In genomic region chr1:136608339-136609261, GRCm38 (mm10) we compare ENCODE assay signal across 26 mouse cellular contexts. TPM values are rescaled to one million over a fixed set of nuclear protein-coding genes. Genes with fewer than 3 reads are reported as not detected.
DNase-seq lines count a peak whose midpoint lies in the region; ATAC-seq and TF ChIP-seq lines count a peak whose summit lies in the region.
"Had no signal": no experiment of that assay in that cellular context is flagged by ENCODE, and none has a peak within 500 bp of the region (broad histone marks: within the 10 kb centered on the region; RNA-seq: fewer than 3 reads in every experiment).

No protein-coding gene starts in this region.

- no peaks in the 10 kb centered on the region for H3K27me3 ChIP-seq in liver, adult 2 months (ENCODE audit: control insufficient read depth, insufficient read depth, low read length)
- no peaks in the 10 kb centered on the region for H3K27me3 ChIP-seq in liver, postnatal 0 days (ENCODE audit: insufficient read depth, low read length)
- H3K27me3 ChIP-seq in hindbrain, embryonic 16.5 days (replicated peaks; ENCODE audit: control insufficient read depth, insufficient read depth, low read length): no peaks in the 10 kb centered on the region
- H3K27me3 ChIP-seq: embryonic facial prominence, embryonic 15.5 days; heart, embryonic 12.5 days; hindbrain, embryonic 13.5 days; intestine, embryonic 15.5 days; limb, embryonic 12.5 days; liver, embryonic 12.5 days; midbrain, embryonic 12.5 days had no signal

- no peak overlapping the region for H3K4me2 ChIP-seq in liver, postnatal 0 days (ENCODE audit: low read depth, low read length)
- no peak overlapping the region for H3K4me2 ChIP-seq in hindbrain, embryonic 16.5 days (ENCODE audit: low read length)
- H3K4me2 ChIP-seq: embryonic facial prominence, embryonic 15.5 days; heart, embryonic 12.5 days; hindbrain, embryonic 13.5 days; intestine, embryonic 15.5 days; limb, embryonic 12.5 days; liver, embryonic 12.5 days; midbrain, embryonic 12.5 days had no signal

- H3K4me1 ChIP-seq in liver, adult 2 months (ENCODE audit: control insufficient read depth, insufficient read depth, low read length): no peaks in the 10 kb centered on the region
- 0 out of 2 replicates have a peak, but pooled peaks cover 7% of the 10 kb centered on the region for H3K4me1 ChIP-seq in liver, postnatal 0 days (ENCODE audit: insufficient read depth)
- H3K4me1 ChIP-seq in hindbrain, embryonic 16.5 days (ENCODE audit: control insufficient read depth, insufficient read depth, low read depth, low read length): no peaks in the 10 kb centered on the region
- H3K4me1 ChIP-seq: embryonic facial prominence, embryonic 15.5 days; hindbrain, embryonic 13.5 days; intestine, embryonic 15.5 days; limb, embryonic 12.5 days; midbrain, embryonic 12.5 days had no signal

- no peak overlapping the region for H3K4me3 ChIP-seq in liver, adult 2 months (ENCODE audit: insufficient read depth, low read depth, low read length)
- no peak overlapping the region for H3K4me3 ChIP-seq in liver, postnatal 0 days (ENCODE audit: low read depth, low read length)
- no peak overlapping the region for H3K4me3 ChIP-seq in left cerebral cortex, adult 2 months
- no peak overlapping the region for H3K4me3 ChIP-seq in hindbrain, embryonic 16.5 days (ENCODE audit: low read length)
- H3K4me3 ChIP-seq: embryonic facial prominence, embryonic 15.5 days; gastrocnemius, adult 2 months; heart, embryonic 12.5 days; hindbrain, embryonic 13.5 days; intestine, embryonic 15.5 days; limb, embryonic 12.5 days; liver, embryonic 12.5 days; midbrain, embryonic 12.5 days had no signal

- no peaks in the 10 kb centered on the region for H3K79me2 ChIP-seq in liver, adult 2 months (ENCODE audit: control insufficient read depth, insufficient read depth, low read length)

- no peak overlapping the region for H3K9ac ChIP-seq in liver, adult 2 months (ENCODE audit: low read depth, low read length)
- no peak overlapping the region for H3K9ac ChIP-seq in liver, postnatal 0 days (replicated peaks)
- no peak overlapping the region for H3K9ac ChIP-seq in hindbrain, embryonic 16.5 days (ENCODE audit: low read depth, low read length)
- H3K9ac ChIP-seq: embryonic facial prominence, embryonic 15.5 days; heart, embryonic 12.5 days; hindbrain, embryonic 13.5 days; intestine, embryonic 15.5 days; limb, embryonic 12.5 days; liver, embryonic 12.5 days; midbrain, embryonic 12.5 days had no signal

- peak; percentile 22 for DNase-seq in liver, adult 2 months (ENCODE audit: extremely low read depth, low read depth, low spot score)
- DNase-seq in liver, postnatal 0 days: no peak
- peak; percentile 75 for DNase-seq in CD4-positive helper T cell, adult 2 months (ENCODE audit: low read depth, low spot score)
- peak; percentile 73 for DNase-seq in T-cell, adult 2 months (ENCODE audit: low spot score)
- no peak for DNase-seq in left cerebral cortex, adult 2 months (ENCODE audit: extremely low spot score in 1 of 2, low spot score in 2 of 2)
- no peak for DNase-seq in cerebellum, postnatal 14 days
- DNase-seq: cerebellum, adult 2 months; cerebellum, postnatal 36 days; gastrocnemius, adult 2 months; heart, postnatal 10 days; kidney, postnatal 25 days; layer of hippocampus, postnatal 36 days; retina, postnatal 1 day; right cerebral cortex, postnatal 25 days; spleen, adult 18-20 months; thymus, postnatal 36 days had no signal

- no peak for TF ChIP-seq EP300 in liver, postnatal 0 days (IDR thresholded peaks at IDR 0.05; ENCODE audit: low read depth)

- H3K9me3 ChIP-seq in liver, postnatal 0 days (ENCODE audit: low read length): no peaks in the 10 kb centered on the region
- H3K9me3 ChIP-seq in hindbrain, embryonic 16.5 days (ENCODE audit: control insufficient read depth, low read length): no peaks in the 10 kb centered on the region
- H3K9me3 ChIP-seq: embryonic facial prominence, embryonic 15.5 days; heart, embryonic 12.5 days; hindbrain, embryonic 13.5 days; intestine, embryonic 15.5 days; limb, embryonic 12.5 days; liver, embryonic 12.5 days; midbrain, embryonic 12.5 days had no signal

- no peak for TF ChIP-seq POLR2A in liver, adult 2 months (IDR thresholded peaks at IDR 0.05; ENCODE audit: extremely low read depth, insufficient read depth, low read length)

- ATAC-seq in liver, postnatal 0 days: no peak
- peak; percentile 93 for ATAC-seq in inflammation-experienced regulatory T-cells, adult 6 months
- ATAC-seq in hindbrain, embryonic 16.5 days: no peak
- ATAC-seq: forebrain, embryonic 14.5 days; intestine, embryonic 15.5 days; liver, embryonic 12.5 days had no signal

- no peak for TF ChIP-seq CTCF in liver, adult 2 months (IDR thresholded peaks at IDR 0.05; ENCODE audit: low read depth, low read length)
- no peak for TF ChIP-seq CTCF in liver, postnatal 0 days (IDR thresholded peaks at IDR 0.05; ENCODE audit: low read depth)
- TF ChIP-seq CTCF in left cerebral cortex, adult 2 months (IDR thresholded peaks at IDR 0.05): no peak

- intact Hi-C loops in left cerebral cortex, adult 2 months (cut with DNase I): no loop called here

- no peak overlapping the region for H3K27ac ChIP-seq in liver, adult 2 months (replicated peaks; ENCODE audit: insufficient read depth, low read depth, low read length)
- H3K27ac ChIP-seq in liver, postnatal 0 days (ENCODE audit: low read depth): no peak overlapping the region
- no peak overlapping the region for H3K27ac ChIP-seq in left cerebral cortex, adult 2 months
- H3K27ac ChIP-seq in hindbrain, embryonic 16.5 days (ENCODE audit: low read depth, low read length): no peak overlapping the region
- H3K27ac ChIP-seq: embryonic facial prominence, embryonic 15.5 days; gastrocnemius, adult 2 months; hindbrain, embryonic 13.5 days; intestine, embryonic 15.5 days; limb, embryonic 12.5 days; liver, embryonic 12.5 days; midbrain, embryonic 12.5 days had no signal

- no peaks in the 10 kb centered on the region for H3K36me3 ChIP-seq in liver, adult 2 months (ENCODE audit: control insufficient read depth, insufficient read depth, low read length)
- H3K36me3 ChIP-seq in liver, postnatal 0 days (replicated peaks; ENCODE audit: insufficient read depth, low read length): no peaks in the 10 kb centered on the region
- H3K36me3 ChIP-seq in hindbrain, embryonic 16.5 days (ENCODE audit: control insufficient read depth, insufficient read depth, low read length): no peaks in the 10 kb centered on the region
- H3K36me3 ChIP-seq: embryonic facial prominence, embryonic 15.5 days; heart, embryonic 12.5 days; hindbrain, embryonic 13.5 days; intestine, embryonic 15.5 days; limb, embryonic 12.5 days; liver, embryonic 12.5 days; midbrain, embryonic 12.5 days had no signal

- WGBS in liver, adult 2 months: 66% methylated on average over 11 of the region's 11 CpGs
- 58% methylated on average over 11 of the region's 11 CpGs for WGBS in liver, postnatal 0 days (ENCODE audit: insufficient replicate concordance)
- WGBS in hindbrain, embryonic 16.5 days: 88% methylated on average over 11 of the region's 11 CpGs

RNA-seq across cellular contexts. Expression of gene Zfp281, which starts 16.1 kb away (rescaled TPM):
- total RNA-seq in liver, adult 2 months (2014; rRNA removed): 19.5 and 20.4 TPM in 2 replicates
- polyA plus RNA-seq in liver, adult 2 months (2012; rRNA removed): 1.3 and 1.8 TPM in 2 replicates
- 7.2 TPM in 2 replicates for polyA plus RNA-seq in liver, postnatal 0 days (2015; fragmentation: Nextera tagmentation; extraction: Ambion mirVana)
- 10 to 100 TPM; 12.1 to 24.1 (median 23.5) TPM for polyA plus RNA-seq in inflammation-experienced regulatory T-cells, adult 6 months (2017; shearing (Covaris generic))
- total RNA-seq in left cerebral cortex, adult 2 months (2021): 10 to 100 TPM; 34.6 to 38.6 TPM
- 16.3 and 20.1 TPM in 2 replicates for polyA plus RNA-seq in hindbrain, embryonic 16.5 days (2015; fragmentation: Nextera tagmentation; extraction: Ambion mirVana)

Comparison
In these comparisons a context has a peak if more than half of its experiments do, and no peak if none do; other contexts are left out.
1. DNase-seq: peak in liver, adult 2 months (single experiment), CD4-positive helper T cell, adult 2 months (single experiment) and T-cell, adult 2 months (single experiment); none in liver, postnatal 0 days (single experiment), left cerebral cortex, adult 2 months (0 of 2) and cerebellum, postnatal 14 days (0 of 2).